Mouse (Mus musculus): ENCODE data around the gene Ascc2. TPM values are rescaled to one million over a fixed set of nuclear protein-coding genes. Genes with fewer than 3 reads are reported as not detected.

The Ascc2 gene
- polyA plus RNA-seq (2015; fragmentation: Nextera tagmentation; extraction: Ambion mirVana): 21.1 and 22.0 TPM in 2 replicates

DNA sequence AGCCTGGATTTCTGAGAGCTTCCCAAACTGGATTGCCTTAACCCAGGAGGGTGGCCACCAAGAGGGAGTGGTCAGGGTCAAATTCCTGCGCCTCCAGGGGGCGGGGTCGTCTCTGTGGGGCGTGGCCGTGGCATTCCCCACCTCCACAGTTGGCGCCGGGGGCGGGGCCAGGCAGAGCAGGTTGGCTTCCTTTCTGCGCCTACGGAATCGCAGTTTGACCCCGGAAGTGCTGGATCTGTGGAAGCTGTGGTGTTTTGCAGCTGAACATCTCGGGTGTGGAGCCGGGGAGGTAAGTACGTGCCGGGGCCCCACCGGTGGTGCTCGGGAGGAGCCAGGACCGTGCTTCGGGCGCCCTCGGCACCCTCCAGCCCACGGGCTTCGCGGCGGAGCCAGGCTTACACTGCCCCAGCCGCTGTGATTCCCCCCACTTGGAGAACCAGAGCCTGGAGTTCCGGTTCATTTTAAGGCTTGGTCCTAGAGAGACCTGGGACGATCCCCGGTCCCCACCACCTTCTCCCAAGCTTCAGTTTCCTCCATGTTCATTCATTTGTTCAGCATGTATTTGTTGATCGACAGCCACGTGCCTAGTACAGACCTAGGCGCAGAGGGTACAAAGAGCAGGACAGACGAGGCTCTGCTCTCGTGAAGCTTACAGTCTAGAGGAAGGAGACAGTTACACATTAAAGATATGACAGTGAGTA lies at the start of gene Ascc2:
TSS of gene Ascc2 (plus strand) at position 214 of the 701 bp plus-strand sequence.
- H3K4me2 ChIP-seq (ENCODE audit: low read depth, low read length): peak within 1 kb of the TSS; percentile 71
- H3K27me3 ChIP-seq (ENCODE audit: control insufficient read depth, insufficient read depth, low read length): no peaks in the 10 kb centered on the region
- H3K9me3 ChIP-seq (replicated peaks; ENCODE audit: control insufficient read depth, low read length): no peaks in the 10 kb centered on the region
- ATAC-seq (replicated peaks; ENCODE audit: extremely low read depth, insufficient read depth, low FRiP score): peak; percentile 97
- H3K9ac ChIP-seq (ENCODE audit: low read length): peak within 1 kb of the TSS; percentile 77
- H3K4me1 ChIP-seq (ENCODE audit: control insufficient read depth, insufficient read depth, low read length): peaks cover 11% of the 10 kb centered on the region
- H3K36me3 ChIP-seq (ENCODE audit: control insufficient read depth, insufficient read depth): no peaks in the 10 kb centered on the region
- H3K4me3 ChIP-seq (ENCODE audit: low read length): peak within 1 kb of the TSS; percentile 73
- H3K27ac ChIP-seq (ENCODE audit: low read length): peak within 1 kb of the TSS; percentile 57
- under 1% methylated on average over 35 of the region's 35 CpGs for WGBS

DNA sequence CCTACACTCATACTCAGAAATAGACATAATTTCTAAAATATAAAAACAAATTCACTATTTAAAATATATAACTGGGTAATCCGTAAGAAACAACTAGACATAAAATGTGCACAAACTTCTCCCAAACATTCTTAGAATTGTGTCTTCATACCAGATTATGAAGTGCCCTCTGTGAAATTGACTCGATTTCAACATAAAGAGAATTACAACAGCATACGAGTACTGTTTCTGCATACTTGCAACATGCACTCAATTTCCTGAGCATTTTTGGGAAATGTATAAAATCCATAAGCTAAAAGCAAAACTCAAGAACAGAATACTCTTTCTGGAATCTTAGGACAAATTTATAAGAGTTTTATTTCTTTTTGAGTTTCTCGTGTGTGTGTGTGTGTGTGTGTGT lies 45.7 kb upstream of the Ascc2 start:
- H3K4me1 ChIP-seq (ENCODE audit: control insufficient read depth, insufficient read depth, low read length): peaks cover 15% of the 10 kb centered on the region
- no peak overlapping the region for H3K9ac ChIP-seq (ENCODE audit: low read length)
- WGBS: 78% methylated on average over 4 of the region's 4 CpGs
- no peaks in the 10 kb centered on the region for H3K9me3 ChIP-seq (replicated peaks; ENCODE audit: control insufficient read depth, low read length)
- no peak overlapping the region for H3K4me2 ChIP-seq (ENCODE audit: low read depth, low read length)
- no peak for ATAC-seq (replicated peaks; ENCODE audit: extremely low read depth, insufficient read depth, low FRiP score)
- no peaks in the 10 kb centered on the region for H3K27me3 ChIP-seq (ENCODE audit: control insufficient read depth, insufficient read depth, low read length)
- no peak overlapping the region for H3K4me3 ChIP-seq (ENCODE audit: low read length)
- H3K36me3 ChIP-seq (ENCODE audit: control insufficient read depth, insufficient read depth): no peaks in the 10 kb centered on the region
- H3K27ac ChIP-seq (ENCODE audit: low read length): no peak overlapping the region

DNA sequence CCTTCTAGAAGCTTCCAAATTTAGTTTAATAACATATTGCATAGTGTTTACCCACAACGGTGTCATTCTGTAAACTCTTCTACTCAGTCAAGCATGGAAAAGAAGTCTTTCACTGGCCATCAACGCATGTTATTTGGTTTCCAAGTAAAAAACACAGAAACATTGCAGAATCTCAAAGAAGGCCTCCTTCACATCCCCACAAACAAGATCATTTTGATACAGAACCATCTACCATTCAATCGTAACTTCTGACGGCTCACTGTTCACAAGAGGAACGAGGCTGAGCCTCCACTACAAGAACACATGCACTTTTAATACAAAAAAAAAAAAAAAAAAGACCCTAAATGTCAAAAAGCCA lies 44.1 kb upstream of the Ascc2 start:
- 22% methylated on average over 5 of the region's 5 CpGs for WGBS

DNA sequence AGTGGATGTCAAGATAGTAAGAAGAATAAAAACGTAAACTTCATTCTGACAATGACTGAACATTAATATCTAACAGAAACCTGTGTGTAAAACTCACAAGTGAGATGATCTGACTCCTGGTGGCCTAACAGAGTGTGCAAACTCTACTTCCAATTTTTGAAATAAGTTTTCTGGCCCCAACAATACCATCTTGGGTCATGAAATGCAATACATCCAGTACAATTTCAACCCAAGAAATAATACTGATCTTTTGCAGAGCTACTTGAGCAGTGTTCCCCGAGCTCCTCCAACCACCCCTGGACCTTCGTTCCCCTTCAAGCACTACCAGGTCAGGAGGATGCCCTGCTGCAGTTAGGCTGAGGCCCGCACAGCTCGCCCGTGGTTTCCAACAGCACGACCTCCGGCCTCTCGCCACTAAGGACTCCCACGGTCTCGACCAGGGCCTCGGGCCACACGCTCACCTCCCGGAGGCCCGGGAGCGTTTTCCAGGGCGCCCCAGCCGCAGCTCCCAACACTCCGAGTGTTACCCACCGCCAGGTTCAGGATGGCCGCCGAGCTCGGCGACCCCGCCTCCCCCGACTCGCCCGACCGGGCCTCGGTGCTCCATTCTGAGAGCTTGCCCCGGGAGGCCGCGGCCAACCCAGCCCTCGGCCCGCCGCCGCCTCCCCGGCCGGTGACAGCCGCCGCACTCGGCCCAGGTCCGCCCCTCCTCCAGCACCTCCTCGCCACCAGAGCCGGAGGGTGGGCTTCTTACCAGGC lies 43.5 kb upstream of the Ascc2 start:
- Histone ChIP-seq H3K27ac (ENCODE audit: low read length) (peak overlapping the region; percentile 86), H3K4me1 (ENCODE audit: control insufficient read depth, insufficient read depth, low read length) (peaks cover 15% of the 10 kb centered on the region), H3K27me3 (ENCODE audit: control insufficient read depth, insufficient read depth, low read length) (no peaks in the 10 kb centered on the region), H3K4me3 (ENCODE audit: low read length) (peak overlapping the region; percentile 85), H3K4me2 (ENCODE audit: low read depth, low read length) (peak overlapping the region; percentile 77), H3K9me3 (replicated peaks; ENCODE audit: control insufficient read depth, low read length) (no peaks in the 10 kb centered on the region), H3K36me3 (ENCODE audit: control insufficient read depth, insufficient read depth) (no peaks in the 10 kb centered on the region), H3K9ac (ENCODE audit: low read length) (peak overlapping the region; percentile 95)
- peak; percentile 84 for ATAC-seq (replicated peaks; ENCODE audit: extremely low read depth, insufficient read depth, low FRiP score)
- under 1% methylated on average over 42 of the region's 45 CpGs for WGBS

More for the DNA sequence above, 44.1 kb upstream of the Ascc2 start:
- Histone ChIP-seq H3K27me3 (ENCODE audit: control insufficient read depth, insufficient read depth, low read length) (no peaks in the 10 kb centered on the region), H3K36me3 (ENCODE audit: control insufficient read depth, insufficient read depth) (no peaks in the 10 kb centered on the region), H3K9me3 (replicated peaks; ENCODE audit: control insufficient read depth, low read length) (no peaks in the 10 kb centered on the region), H3K9ac (ENCODE audit: low read length) (peak overlapping the region; percentile 95), H3K4me1 (ENCODE audit: control insufficient read depth, insufficient read depth, low read length) (peaks cover 15% of the 10 kb centered on the region), H3K27ac (ENCODE audit: low read length) (no peak overlapping the region), H3K4me2 (ENCODE audit: low read depth, low read length) (peak overlapping the region; percentile 77), H3K4me3 (ENCODE audit: low read length) (peak overlapping the region; percentile 85)
- no peak for ATAC-seq (replicated peaks; ENCODE audit: extremely low read depth, insufficient read depth, low FRiP score)

DNA sequence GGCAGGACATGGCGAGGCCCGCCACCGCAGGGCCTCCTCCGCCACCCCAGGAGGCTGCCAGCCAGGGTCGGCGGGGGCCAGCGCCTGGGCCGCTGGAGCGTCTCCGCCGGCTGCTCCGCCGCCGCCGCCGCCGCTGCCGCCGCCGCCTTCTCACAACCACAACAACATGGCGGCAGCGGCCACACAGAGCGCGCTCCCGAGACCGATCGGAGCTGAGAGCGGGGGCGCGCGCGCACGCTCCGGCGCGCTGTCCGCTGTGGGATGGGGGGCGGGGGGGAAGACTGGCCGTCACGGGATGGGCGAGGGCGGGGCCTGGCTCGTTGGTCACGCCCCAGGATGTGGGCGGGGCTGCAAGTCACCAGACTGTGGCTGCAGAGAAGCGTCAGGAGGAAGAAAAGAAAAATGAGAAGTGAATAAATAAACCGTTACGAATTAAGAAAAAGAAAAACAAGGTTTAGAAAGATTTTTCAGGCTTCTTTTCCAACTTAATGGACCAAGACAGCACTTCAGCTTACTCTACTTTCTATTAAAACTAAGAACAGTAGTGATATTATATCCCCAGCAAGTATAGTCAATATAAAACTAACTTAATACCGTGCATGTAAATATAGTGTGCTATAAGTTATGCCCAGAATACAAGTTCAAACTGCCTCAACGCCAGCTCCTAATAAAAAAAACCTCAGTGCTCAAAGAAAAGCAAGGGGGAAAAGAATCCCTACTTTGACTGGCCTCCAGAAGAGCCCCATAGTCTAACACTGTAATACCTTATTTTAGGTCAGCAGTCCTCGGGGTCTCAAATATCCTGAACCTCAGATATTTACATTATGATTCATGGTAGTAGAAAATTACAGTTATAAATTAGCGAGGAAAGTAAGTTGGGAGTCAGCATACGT lies 42.7 kb upstream of the Ascc2 start, which contains the start of gene Mtmr3:
TSS of gene Mtmr3 (minus strand) at position 256 of the 893 bp plus-strand sequence.
- H3K9ac ChIP-seq (ENCODE audit: low read length): peak within 1 kb of the TSS; percentile 95
- 4% methylated on average over 49 of the region's 53 CpGs for WGBS
- ATAC-seq (replicated peaks; ENCODE audit: extremely low read depth, insufficient read depth, low FRiP score): peak; percentile 92
- H3K4me1 ChIP-seq (ENCODE audit: control insufficient read depth, insufficient read depth, low read length): peaks cover 15% of the 10 kb centered on the region
- no peaks in the 10 kb centered on the region for H3K9me3 ChIP-seq (replicated peaks; ENCODE audit: control insufficient read depth, low read length)
- no peaks in the 10 kb centered on the region for H3K36me3 ChIP-seq (ENCODE audit: control insufficient read depth, insufficient read depth)
- H3K4me3 ChIP-seq (ENCODE audit: low read length): peak within 1 kb of the TSS; percentile 85
- H3K27me3 ChIP-seq (ENCODE audit: control insufficient read depth, insufficient read depth, low read length): no peaks in the 10 kb centered on the region
- peak within 1 kb of the TSS; percentile 77 for H3K4me2 ChIP-seq (ENCODE audit: low read depth, low read length)
- peak within 1 kb of the TSS; percentile 86 for H3K27ac ChIP-seq (ENCODE audit: low read length)

DNA sequence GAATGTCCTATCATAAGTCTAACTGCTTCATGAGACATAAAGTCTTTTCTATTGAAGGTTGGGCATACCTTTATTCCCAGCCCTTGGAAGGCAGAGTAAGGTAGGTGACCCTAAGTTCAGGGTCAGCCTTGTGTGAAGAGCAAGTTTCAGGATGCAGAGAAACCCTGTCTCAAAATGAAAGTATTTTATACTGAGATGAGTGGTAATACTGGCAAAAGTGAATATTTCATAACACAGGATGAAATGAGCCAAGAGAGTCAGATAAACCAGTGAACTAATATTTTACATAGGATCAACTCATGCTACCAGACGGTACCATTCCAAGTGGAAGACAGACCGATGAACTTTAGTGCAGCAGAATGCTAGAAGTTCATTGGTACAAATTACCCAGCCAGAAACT lies 39.1 kb upstream of the Ascc2 start:
- Histone ChIP-seq H3K4me3 (ENCODE audit: low read length) (no peak overlapping the region), H3K27ac (ENCODE audit: low read length) (no peak overlapping the region), H3K27me3 (ENCODE audit: control insufficient read depth, insufficient read depth, low read length) (no peaks in the 10 kb centered on the region), H3K4me1 (ENCODE audit: control insufficient read depth, insufficient read depth, low read length) (peaks cover 10% of the 10 kb centered on the region), H3K9ac (ENCODE audit: low read length) (no peak overlapping the region), H3K9me3 (replicated peaks; ENCODE audit: control insufficient read depth, low read length) (no peaks in the 10 kb centered on the region), H3K4me2 (ENCODE audit: low read depth, low read length) (no peak overlapping the region), H3K36me3 (ENCODE audit: control insufficient read depth, insufficient read depth) (no peaks in the 10 kb centered on the region)
- no peak for ATAC-seq (replicated peaks; ENCODE audit: extremely low read depth, insufficient read depth, low FRiP score)
- WGBS: 86% methylated on average over 2 of the region's 2 CpGs

DNA sequence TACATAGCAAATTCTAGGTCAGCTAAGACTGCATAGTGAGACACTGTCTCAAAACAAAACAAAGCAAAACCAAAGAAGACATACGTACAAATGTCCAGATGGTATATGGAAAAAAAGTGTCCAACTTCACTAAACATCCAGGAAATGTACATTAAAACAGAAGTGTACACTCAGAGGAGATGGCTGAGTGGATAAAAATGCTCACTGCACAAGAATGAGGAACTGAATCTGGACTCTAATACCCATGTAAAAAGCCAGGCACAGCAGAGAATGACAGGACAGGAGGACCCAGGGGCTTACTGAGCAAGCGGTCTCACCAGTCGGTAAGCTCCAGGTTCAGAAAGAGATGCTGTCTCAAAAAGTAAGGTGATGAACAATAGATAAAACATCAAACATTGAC lies 37.6 kb upstream of the Ascc2 start:
- H3K9me3 ChIP-seq (replicated peaks; ENCODE audit: control insufficient read depth, low read length): no peaks in the 10 kb centered on the region
- no peak for ATAC-seq (replicated peaks; ENCODE audit: extremely low read depth, insufficient read depth, low FRiP score)
- no peaks in the 10 kb centered on the region for H3K36me3 ChIP-seq (ENCODE audit: control insufficient read depth, insufficient read depth)
- no peaks in the 10 kb centered on the region for H3K27me3 ChIP-seq (ENCODE audit: control insufficient read depth, insufficient read depth, low read length)
- peaks cover 17% of the 10 kb centered on the region for H3K4me1 ChIP-seq (ENCODE audit: control insufficient read depth, insufficient read depth, low read length)
- H3K9ac ChIP-seq (ENCODE audit: low read length): no peak overlapping the region
- H3K27ac ChIP-seq (ENCODE audit: low read length): no peak overlapping the region
- WGBS: 84% methylated on average over 3 of the region's 3 CpGs
- H3K4me3 ChIP-seq (ENCODE audit: low read length): no peak overlapping the region
- H3K4me2 ChIP-seq (ENCODE audit: low read depth, low read length): no peak overlapping the region

DNA sequence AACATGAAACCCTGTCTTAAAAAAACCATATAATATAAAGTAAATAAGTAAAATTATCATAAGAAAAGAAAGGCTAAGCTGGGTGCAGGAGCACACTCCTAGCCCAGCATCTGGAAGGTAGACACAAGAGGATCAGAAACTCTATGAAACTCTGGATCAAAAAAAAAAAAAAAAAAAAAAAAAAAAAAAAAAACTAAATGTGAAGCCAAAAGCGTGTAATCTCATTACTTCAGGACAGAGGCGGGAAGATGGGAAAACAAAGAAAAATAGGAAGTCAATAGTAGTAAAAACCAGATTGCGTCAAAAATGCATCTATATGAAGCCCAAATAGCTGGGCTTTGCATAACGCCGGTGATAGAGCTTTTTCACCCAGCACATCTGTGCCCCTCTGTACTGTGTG lies 35.7 kb upstream of the Ascc2 start:
- Histone ChIP-seq H3K27ac (ENCODE audit: low read length) (no peak overlapping the region), H3K4me2 (ENCODE audit: low read depth, low read length) (no peak overlapping the region), H3K9me3 (replicated peaks; ENCODE audit: control insufficient read depth, low read length) (no peaks in the 10 kb centered on the region), H3K36me3 (ENCODE audit: control insufficient read depth, insufficient read depth) (no peaks in the 10 kb centered on the region), H3K9ac (ENCODE audit: low read length) (no peak overlapping the region), H3K4me1 (ENCODE audit: control insufficient read depth, insufficient read depth, low read length) (peaks cover 23% of the 10 kb centered on the region), H3K27me3 (ENCODE audit: control insufficient read depth, insufficient read depth, low read length) (no peaks in the 10 kb centered on the region), H3K4me3 (ENCODE audit: low read length) (no peak overlapping the region)
- WGBS: 88% methylated on average over 5 of the region's 5 CpGs
- ATAC-seq (replicated peaks; ENCODE audit: extremely low read depth, insufficient read depth, low FRiP score): no peak

Measured in heart, embryonic 16.5 days (tissue).